Mouse (Mus musculus) thymus, adult 18-20 months (tissue): ENCODE data around the gene Eva1c.
A peak's percentile ranks its signal among the peaks of the same experiment; 100 is the strongest.
"Not testable (repeated sequence)": the region's sequence is repeated elsewhere in the genome, so short reads cannot be mapped to it uniquely, and the experiment has no call there.

ENCODE experiments used
- DNase-seq, 2 experiments: peaks; one replicate each; pipeline ENCODE4 v3.0.0; 2022; ENCODE audit warnings: mixed read lengths in 2 of 2

Gene Eva1c

GRCm38 (mm10) chr16:90826457-90826856, at the start of gene Eva1c:
Gene Eva1c, plus strand, starts transcription at chr16:90826719.
- DNase-seq, result no peak

- DNase-seq, result no peak
Observed at GRCm38 (mm10) chr16:90779783-90780182, 46.7 kb upstream of the Eva1c start.

GRCm38 (mm10) chr16:90783302-90783701, 43.2 kb upstream of the Eva1c start:
- no peak for DNase-seq

DNA sequence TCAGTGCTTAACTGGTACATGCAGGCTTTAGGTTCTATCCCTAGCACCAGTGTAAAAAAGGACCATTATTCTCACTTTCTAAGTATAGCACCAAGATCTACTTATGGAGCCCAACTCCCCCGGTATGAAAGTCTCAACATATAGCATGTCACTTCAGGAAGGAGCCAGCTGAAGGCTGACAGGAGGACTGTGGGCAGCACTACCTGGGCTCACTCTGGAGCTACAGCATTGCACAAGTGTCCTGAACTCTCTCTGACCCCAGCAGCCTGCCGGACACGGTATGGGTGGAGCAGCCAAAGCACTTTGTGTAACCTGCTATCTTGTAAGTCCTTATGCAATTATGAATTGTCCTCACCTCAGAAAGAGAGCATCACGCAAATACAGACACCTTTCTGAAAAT, 41.3 kb upstream of the Eva1c start:
- DNase-seq, result no peak

- DNase-seq, result no peak
Observed at GRCm38 (mm10) chr16:90788580-90788979, 37.9 kb upstream of the Eva1c start.

- DNase-seq, result no peak
Observed at GRCm38 (mm10) chr16:90790946-90791345, 35.6 kb upstream of the Eva1c start.

- DNase-seq, result no peak
Observed at GRCm38 (mm10) chr16:90792066-90792465, 34.5 kb upstream of the Eva1c start.

GRCm38 (mm10) chr16:90792500-90792899, 34.0 kb upstream of the Eva1c start:
- DNase-seq, result no peak

DNA sequence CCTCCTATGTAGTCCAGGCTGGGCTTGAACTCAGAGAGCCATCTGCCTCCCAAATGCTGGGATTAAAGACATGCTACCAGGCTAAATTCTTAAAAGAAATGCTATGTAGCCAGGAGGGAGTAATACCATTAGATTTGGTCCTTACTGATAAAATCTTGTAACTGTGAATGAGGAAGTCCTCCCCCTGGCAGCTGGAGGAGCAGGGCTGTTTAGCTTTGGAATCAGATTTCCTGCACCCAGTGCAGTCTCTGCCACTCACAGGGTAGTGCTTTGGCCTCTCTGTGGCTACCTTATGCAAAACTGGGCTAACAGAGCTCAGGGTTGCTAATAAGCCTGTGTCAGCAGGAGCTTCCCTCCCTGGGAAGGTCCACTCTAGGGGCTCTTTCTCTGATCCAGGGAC, 31.8 kb upstream of the Eva1c start:
- no peak for DNase-seq

GRCm38 (mm10) chr16:90798446-90798845, 28.1 kb upstream of the Eva1c start:
- no peak for DNase-seq

DNA sequence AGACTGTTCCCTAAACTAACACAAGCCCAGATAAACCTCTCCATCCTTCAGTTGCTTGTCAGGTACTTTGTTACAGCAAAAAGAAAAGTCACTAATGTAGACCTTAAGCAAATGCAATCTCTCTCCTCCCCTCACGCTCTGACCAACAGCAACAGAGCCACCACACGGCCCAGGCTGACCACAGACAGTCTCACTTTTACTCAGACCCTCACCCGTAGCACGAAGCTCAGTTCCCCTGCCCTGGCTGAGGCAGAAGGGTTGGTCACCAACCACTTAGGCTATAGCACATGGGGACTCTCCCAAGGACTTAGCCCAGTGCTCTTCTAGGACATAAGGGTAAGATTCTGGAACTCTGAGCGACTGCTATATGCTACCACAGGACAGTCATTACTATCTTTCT, 27.7 kb upstream of the Eva1c start:
- no peak for DNase-seq

GRCm38 (mm10) chr16:90799840-90800239, 26.7 kb upstream of the Eva1c start:
- DNase-seq, result no peak

DNA sequence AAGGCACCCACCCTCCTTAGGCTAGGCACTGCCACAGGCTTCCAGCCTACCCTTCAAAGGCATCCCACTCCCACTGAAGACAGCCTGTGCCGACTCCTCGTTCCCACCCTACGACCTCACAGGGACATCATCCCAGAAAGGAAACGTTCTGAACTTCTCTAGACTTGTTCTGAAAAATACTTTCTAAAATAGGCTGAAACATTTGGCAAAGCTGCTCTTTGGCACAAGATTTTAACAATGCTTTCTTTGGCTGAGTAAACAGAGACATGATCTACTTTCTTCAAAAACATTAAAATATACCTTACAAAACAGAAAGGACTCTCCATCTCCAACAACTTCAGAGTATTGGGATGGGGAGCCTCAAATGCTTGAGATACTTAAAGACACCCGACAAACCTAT, 25.3 kb upstream of the Eva1c start:
- no peak for DNase-seq

GRCm38 (mm10) chr16:90801928-90802327, 24.6 kb upstream of the Eva1c start:
- no peak for DNase-seq

- DNase-seq, result no peak
Observed at GRCm38 (mm10) chr16:90804466-90804865, 22.1 kb upstream of the Eva1c start.

DNA sequence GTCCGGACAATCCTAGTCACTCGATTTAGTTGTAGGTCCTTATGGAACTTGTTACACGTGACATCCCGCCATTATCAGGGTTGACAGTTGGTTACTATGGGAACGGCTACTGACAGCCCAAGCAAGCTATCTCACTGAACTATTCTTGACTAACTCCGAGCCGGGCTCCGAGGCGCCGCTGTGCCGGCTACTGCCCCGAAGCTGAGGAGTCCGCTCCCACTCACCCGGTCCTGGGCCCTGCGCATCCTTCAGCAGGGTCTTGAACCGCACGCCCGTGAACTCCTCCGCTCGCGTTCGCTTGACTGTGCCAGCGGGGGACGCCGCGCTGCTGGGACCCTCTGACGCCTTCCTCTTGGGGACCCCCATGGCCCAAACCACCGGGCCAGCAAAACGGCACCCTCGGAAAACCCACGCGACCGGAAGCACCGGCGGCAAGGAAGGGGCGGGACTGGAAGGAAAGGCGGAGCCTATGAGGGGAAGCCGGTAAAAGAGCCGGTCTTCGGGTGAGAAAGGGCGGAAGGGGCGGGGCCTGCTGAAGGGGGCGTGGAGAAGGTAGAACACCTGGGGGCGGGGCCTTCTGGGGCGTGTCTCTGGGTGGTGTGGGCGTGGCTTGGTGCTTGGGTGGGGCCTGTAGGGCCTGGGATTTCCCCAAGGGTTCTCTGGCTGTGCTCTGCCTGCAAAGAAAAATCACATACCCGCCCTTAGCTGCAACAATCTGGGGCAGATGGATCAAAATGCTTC, 16.4 kb upstream of the Eva1c start, which contains the start of gene Urb1:
Gene Urb1 (minus strand): TSS at position 439 of the 741 bp plus-strand sequence.
- DNase-seq, result peak; percentile 95

DNA sequence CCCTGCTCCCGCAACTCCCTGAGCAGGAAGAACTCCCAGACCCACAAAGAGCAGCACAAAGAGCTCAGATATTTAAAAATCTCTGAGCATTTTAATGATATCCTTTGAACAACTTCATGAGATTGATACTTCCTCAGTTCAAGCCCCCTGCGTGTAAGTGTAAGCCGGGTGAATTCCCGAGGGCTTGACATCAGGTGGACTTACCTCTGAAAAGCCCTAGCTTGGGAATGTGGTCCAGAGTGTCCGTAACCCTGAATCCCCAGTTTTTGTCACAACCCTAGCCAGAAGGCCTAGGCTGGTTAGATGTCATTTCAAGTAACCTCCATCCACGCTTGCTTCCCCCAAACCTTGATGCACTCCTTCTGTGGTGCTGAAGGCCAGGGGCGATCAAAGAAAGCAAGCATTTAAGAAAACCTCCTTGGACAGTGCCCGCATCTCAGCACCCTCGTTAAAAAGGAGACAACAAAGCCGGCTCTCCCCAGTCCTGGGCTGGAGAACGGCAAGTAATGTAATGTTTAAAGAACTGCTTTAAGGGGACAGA, 15.7 kb upstream of the Eva1c start:
- DNase-seq, result no peak

DNA sequence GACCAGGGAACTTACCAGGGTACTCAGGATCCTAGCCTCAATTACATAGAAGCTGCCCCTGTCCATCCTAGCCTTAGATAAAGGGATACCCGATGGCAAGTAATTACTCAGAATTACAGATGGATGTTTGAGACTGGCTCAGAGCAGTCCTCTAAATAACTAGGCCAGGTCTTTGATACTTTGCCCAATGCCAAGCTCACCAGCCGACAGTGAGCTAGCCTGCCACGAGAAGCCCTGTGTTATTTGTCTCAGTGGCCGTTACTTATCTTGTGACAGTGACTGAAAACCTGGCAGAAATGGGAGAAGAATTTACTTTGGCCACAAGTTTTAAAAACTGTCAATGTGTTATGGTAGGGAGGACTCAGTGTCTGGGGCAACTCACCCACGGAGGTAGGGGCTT, 14.4 kb upstream of the Eva1c start:
- DNase-seq, result no peak

DNA sequence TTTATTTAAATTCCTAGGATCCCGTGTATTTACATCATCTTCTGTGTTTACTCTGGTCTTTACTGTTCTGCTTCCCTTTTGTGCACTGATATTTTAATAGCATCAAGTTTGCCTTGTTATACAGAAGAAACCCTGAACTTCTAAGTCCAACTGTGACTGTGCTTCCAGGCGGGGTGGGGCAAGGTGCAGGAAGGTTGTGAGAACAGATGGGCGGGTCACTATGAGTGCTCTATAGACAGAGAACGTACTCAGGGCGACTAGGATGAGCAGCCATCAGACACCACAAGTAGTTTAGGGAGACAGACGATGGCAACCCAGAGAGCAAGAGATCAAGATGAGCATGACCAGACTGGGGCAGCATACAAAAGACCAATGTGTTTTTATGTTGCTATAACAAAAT, 6.2 kb upstream of the Eva1c start:
- DNase-seq, result no peak

GRCm38 (mm10) chr16:90821046-90821697, 5.3 kb upstream of the Eva1c start:
- no peak for DNase-seq

DNA sequence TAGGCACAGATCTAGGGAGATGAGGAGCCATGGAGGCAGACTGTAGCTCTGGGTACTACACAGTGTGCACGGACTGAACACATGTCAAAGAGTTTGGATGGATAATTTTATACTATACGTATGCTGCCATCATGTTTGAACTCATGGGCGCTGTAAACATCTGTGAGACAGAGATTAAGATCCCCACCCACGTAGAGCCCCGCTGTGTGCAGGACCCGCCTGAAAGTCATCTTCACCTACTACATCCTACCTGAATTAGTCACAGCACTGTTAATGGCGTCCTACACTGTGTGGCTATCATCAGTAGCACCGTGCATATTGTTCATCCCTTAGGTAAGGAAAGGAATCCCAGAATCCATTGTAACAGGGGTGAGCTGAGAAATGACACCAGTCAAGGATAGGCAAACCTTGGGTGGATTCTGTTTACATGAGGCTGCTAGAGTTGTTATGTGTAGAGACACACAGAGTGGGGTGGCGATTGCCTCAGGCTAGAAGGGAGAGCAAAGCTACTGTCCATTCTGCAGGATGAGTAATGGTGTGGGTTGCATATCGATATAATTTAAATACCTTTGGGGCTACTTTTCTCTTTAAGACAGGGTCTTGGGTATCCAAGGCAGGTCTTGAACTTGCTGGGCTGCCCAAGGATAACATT, 4.1 kb upstream of the Eva1c start:
- no peak for DNase-seq

- DNase-seq, result no peak
Observed at GRCm38 (mm10) chr16:90822981-90823380, 3.5 kb upstream of the Eva1c start.

DNA sequence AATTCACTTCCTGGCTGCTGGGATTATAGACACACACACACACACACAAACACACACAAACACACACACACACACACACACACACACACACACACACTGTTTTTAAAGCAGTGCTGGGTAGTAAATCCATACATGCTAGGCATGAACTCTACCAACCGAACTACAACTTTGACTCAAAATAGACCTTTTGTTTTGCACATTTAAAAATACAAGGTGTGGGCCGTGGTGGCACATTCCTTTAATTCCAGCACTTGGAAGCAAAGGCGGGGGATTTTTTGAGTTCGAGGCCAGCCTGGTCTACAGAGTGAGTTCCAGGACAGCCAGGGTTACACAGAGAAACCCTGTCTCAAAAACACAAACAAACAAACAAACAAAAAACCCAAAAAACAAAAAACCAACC, 2.5 kb upstream of the Eva1c start:
- DNase-seq, result not testable (repeated sequence)

GRCm38 (mm10) chr16:90826041-90826440, 478 bp upstream of the Eva1c start:
- no peak for DNase-seq
